Mouse (Mus musculus) embryonic facial prominence, embryonic 14.5 days (tissue): ENCODE results near the gene Clmn. TPM values are rescaled to one million over a fixed set of nuclear protein-coding genes. Genes with fewer than 3 reads are reported as not detected.
A peak's percentile ranks its signal among the peaks of the same experiment; 100 is the strongest.

Source experiments
- ATAC-seq: fragments of 200-750 bp; cut with Nextera tagmentation; 2 replicates; pipeline ENCODE4 v1.8.0; 2017; ENCODE audit warnings: low read depth, moderate number of reproducible peaks, moderate TSS enrichment
- DNase-seq: peaks from one replicate; pipeline ENCODE4 v3.0.0-alpha.2; 2015; ENCODE audit warnings: low spot score
- H3K27ac ChIP-seq: fragments of 300-500 bp; sonication (generic); replicated peaks from 2 replicates; pipeline ENCODE4 v1.5.1; 2014; ENCODE audit warnings: low read depth, mild to moderate bottlenecking, low read length, moderate library complexity
- H3K27me3 ChIP-seq: fragments of 300-500 bp; sonication (generic); replicated peaks from 2 replicates; pipeline ENCODE4 v1.6.1; 2014; ENCODE audit warnings: low read length; ENCODE audit not compliant: control insufficient read depth, insufficient read depth
- H3K36me3 ChIP-seq: fragments of 300-500 bp; sonication (generic); 2 replicates; pipeline ENCODE4 v1.6.1; 2014; ENCODE audit warnings: low read length, mixed read lengths; ENCODE audit not compliant: control insufficient read depth, insufficient read depth
- H3K4me1 ChIP-seq: fragments of 300-500 bp; sonication (generic); 2 replicates; pipeline ENCODE4 v1.6.1; 2014; ENCODE audit warnings: antibody characterized with exemption, low read length; ENCODE audit not compliant: control insufficient read depth, insufficient read depth
- H3K4me2 ChIP-seq: fragments of 300-500 bp; sonication (generic); 2 replicates; pipeline ENCODE4 v1.6.1; 2014; ENCODE audit warnings: low read depth, mild to moderate bottlenecking, low read length, moderate library complexity, mixed read lengths
- H3K4me3 ChIP-seq: fragments of 300-500 bp; sonication (generic); 2 replicates; pipeline ENCODE4 v1.5.1; 2014; ENCODE audit warnings: low read depth, mild to moderate bottlenecking, low read length
- H3K9ac ChIP-seq: fragments of 300-500 bp; sonication (generic); 2 replicates; pipeline ENCODE4 v1.6.1; 2014; ENCODE audit warnings: low read depth, mild to moderate bottlenecking, low read length, moderate library complexity, mixed read lengths
- H3K9me3 ChIP-seq: fragments of 300-500 bp; sonication (generic); 2 replicates; pipeline ENCODE4 v1.6.1; 2016; ENCODE audit warnings: low read length; ENCODE audit not compliant: control insufficient read depth
- WGBS: fragments of 180-500 bp; shearing (Covaris S2); extraction: QIAGEN DNeasy Blood & Tissue Kit; methylation state at CpG from one replicate; pipeline ENCODE4 v1.1.7; 2014; 5-methylcytosine and 5-hydroxymethylcytosine counted together
- polyA plus RNA-seq: library from polyadenylated mRNA; unstranded; fragments of >200 nt; fragmentation: Nextera tagmentation; extraction: Ambion mirVana; gene quantifications from 2 replicates; pipeline ENCODE4 v1.2.1, GENCODE M21; 2014

Clmn gene
- polyA plus RNA-seq, 1 experiment from 2014 or later: 3.2 TPM

- Histone ChIP-seq H3K9me3 (no peaks in the 10 kb centered on the region), H3K9ac (no peak overlapping the region), H3K27me3 (no peaks in the 10 kb centered on the region), H3K36me3 (no peaks in the 10 kb centered on the region), H3K4me3 (no peak overlapping the region), H3K4me1 (peaks cover 7% of the 10 kb centered on the region; the same call in 1 of the 2 replicates), H3K4me2 (no peak overlapping the region), H3K27ac (no peak overlapping the region)
- DNase-seq (no peak), ATAC-seq (no peak)
- WGBS: 85% methylated on average over 3 of the region's 3 CpGs
Measured at GRCm38 (mm10) chr12:104868430-104868829, 3.6 kb upstream of the Clmn start.

DNA sequence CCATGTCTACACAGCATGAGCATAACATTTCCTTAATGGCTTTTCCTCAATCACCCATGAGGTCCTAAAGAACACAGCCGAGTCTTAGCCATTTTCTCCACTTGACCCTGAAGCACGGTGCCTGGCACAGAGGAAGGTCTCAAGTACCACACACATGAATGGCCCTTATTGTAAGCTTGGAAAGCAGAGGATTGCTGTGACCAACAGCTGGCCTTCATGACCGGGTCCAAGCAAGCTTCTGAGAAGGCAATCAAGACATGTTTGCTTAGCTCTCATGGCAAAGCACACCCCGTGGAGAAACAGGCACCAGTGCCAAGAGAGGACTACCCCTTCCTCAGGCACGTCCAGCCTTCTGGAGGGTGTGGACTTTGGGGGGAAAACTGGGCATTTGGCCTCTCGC lies 3.0 kb upstream of the Clmn start:
- Histone ChIP-seq H3K27ac (no peak overlapping the region), H3K27me3 (no peaks in the 10 kb centered on the region), H3K9ac (no peak overlapping the region), H3K9me3 (no peaks in the 10 kb centered on the region), H3K4me3 (no peak overlapping the region), H3K36me3 (no peaks in the 10 kb centered on the region), H3K4me1 (peaks cover 7% of the 10 kb centered on the region; the same call in 1 of the 2 replicates), H3K4me2 (no peak overlapping the region)
- WGBS: 60% methylated on average over 6 of the region's 6 CpGs
- ATAC-seq: no peak
- DNase-seq: no peak

DNA sequence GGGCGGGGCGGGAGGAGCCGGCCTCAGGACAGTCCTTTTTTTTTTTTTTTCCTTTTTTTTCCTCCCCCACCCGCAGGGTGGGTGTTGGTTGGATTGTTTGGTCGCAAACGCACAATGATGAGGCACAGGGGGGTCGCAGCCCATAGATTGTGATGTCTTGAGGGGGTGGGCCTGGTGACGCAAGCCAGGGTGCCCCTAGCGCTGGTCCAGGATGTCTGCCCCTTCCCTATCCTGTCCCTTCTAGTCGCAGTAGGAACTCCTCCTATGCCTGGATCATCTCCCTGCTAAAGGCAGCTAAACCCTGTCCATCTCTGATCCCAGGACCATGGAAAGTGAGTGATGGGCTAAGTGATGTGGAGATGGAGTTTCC lies 275 bp upstream of the Clmn start:
- H3K9me3 ChIP-seq: no peaks in the 10 kb centered on the region
- peak overlapping the region; percentile 92 for H3K4me2 ChIP-seq
- WGBS: 1% methylated on average over 6 of the region's 10 CpGs
- H3K36me3 ChIP-seq: no peaks in the 10 kb centered on the region
- H3K9ac ChIP-seq: peak overlapping the region; percentile 85
- no peak for DNase-seq
- H3K4me3 ChIP-seq: peak overlapping the region; percentile 74
- H3K4me1 ChIP-seq: peaks cover 7% of the 10 kb centered on the region; the same call in 1 of the 2 replicates
- peak overlapping the region; percentile 58; the same call in 1 of the 2 replicates for H3K27ac ChIP-seq
- peak; percentile 55; the same call in 1 of the 2 replicates for ATAC-seq
- no peaks in the 10 kb centered on the region for H3K27me3 ChIP-seq

DNA sequence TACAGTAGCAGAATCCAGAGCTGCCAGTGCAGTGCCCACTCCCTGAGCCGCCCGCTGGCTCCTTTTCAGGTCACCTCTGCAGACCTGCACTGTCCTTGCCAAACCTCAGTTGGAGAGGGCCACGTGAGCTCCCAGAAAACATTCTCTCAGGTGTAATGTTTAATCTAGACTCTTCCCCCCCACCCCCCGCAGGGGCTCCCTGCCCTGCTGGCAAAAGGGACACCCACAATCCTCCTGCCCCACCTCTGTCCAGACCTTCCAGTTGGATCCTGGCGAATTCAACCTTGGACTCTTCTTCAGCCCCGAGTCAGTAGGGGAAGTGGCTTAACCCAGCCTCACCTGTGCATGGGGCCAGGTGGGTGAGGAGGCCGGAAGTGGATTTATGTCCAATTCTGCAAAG lies 1.2 kb downstream of the Clmn start:
- no peak for DNase-seq
- no peak overlapping the region for H3K27ac ChIP-seq
- no peak overlapping the region for H3K9ac ChIP-seq
- peaks cover 18% of the 10 kb centered on the region for H3K4me1 ChIP-seq
- H3K36me3 ChIP-seq: no peaks in the 10 kb centered on the region
- H3K4me3 ChIP-seq: no peak overlapping the region; the same call in 1 of the 2 replicates
- H3K27me3 ChIP-seq: no peaks in the 10 kb centered on the region
- no peaks in the 10 kb centered on the region for H3K9me3 ChIP-seq
- no peak for ATAC-seq
- H3K4me2 ChIP-seq: peak overlapping the region; percentile 92
- 75% methylated on average over 7 of the region's 7 CpGs for WGBS

GRCm38 (mm10) chr12:104859140-104859539 lies 5.7 kb downstream of the Clmn start:
- Histone ChIP-seq H3K9me3 (no peaks in the 10 kb centered on the region), H3K27me3 (no peaks in the 10 kb centered on the region), H3K9ac (peak overlapping the region; percentile 19; the same call in 1 of the 2 replicates), H3K27ac (peak overlapping the region; percentile 74), H3K4me1 (peaks cover 14% of the 10 kb centered on the region), H3K36me3 (no peaks in the 10 kb centered on the region), H3K4me2 (no peak overlapping the region), H3K4me3 (no peak overlapping the region)
- no peak for ATAC-seq
- DNase-seq: peak; percentile 59
- WGBS: 49% methylated on average over 7 of the region's 7 CpGs

DNA sequence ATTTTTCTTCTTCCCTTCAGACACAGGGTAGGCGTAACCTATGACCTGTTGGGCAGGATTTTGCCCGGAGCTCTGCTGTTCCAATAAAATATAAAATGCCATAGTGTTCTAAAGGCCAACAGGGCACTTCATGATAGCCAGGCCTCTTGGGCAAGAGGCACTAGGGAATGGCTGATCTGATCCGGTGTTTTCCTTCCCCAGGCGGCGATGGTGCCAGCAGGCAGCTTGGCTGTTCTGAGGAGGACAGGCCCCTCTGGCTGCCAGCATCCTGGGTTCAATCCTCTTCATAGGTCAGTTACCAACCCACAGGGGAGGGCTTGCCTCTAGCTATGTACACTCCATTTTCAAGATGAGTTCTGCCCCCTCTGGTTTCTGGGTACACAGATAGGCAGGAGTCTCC lies 6.1 kb downstream of the Clmn start:
- Histone ChIP-seq H3K4me2 (no peak overlapping the region), H3K4me3 (no peak overlapping the region), H3K27ac (peak overlapping the region; percentile 74), H3K4me1 (peaks cover 13% of the 10 kb centered on the region), H3K9me3 (no peaks in the 10 kb centered on the region), H3K36me3 (no peaks in the 10 kb centered on the region), H3K9ac (0 out of 2 replicates have a peak overlapping the region, but pooled peaks have one; percentile 19), H3K27me3 (no peaks in the 10 kb centered on the region)
- ATAC-seq (no peak), DNase-seq (no peak)
- WGBS: 70% methylated on average over 5 of the region's 5 CpGs

- no peak overlapping the region for H3K27ac ChIP-seq
- no peak for DNase-seq
- H3K4me3 ChIP-seq: no peak overlapping the region
- no peaks in the 10 kb centered on the region for H3K9me3 ChIP-seq
- no peak for ATAC-seq
- H3K27me3 ChIP-seq: no peaks in the 10 kb centered on the region
- H3K4me1 ChIP-seq: peaks cover 15% of the 10 kb centered on the region
- no peak overlapping the region for H3K9ac ChIP-seq
- 81% methylated on average over 10 of the region's 10 CpGs for WGBS
- no peaks in the 10 kb centered on the region for H3K36me3 ChIP-seq
- H3K4me2 ChIP-seq: no peak overlapping the region
Measured at GRCm38 (mm10) chr12:104857614-104858013, 7.3 kb downstream of the Clmn start.

DNA sequence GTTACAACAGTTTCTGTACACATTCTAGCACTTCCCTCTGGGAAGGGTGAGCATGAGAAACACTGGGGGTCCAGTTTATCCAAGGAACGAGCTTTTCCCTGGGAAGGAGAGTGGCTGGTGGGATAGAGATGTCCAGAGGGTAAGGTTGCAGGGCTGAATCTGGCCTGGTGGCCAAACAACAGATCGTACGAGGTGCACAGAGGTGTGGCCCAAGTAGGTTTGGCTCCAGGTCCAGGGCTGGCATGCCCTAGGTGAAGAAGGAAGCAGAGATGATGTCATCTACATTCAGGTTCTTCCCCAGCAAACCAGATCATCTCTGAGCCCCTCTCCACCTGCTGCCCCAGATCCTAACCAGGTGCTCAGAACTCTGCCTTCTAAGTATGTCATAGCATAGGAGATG lies 8.3 kb downstream of the Clmn start:
- H3K36me3 ChIP-seq: no peaks in the 10 kb centered on the region
- H3K9ac ChIP-seq: no peak overlapping the region
- ATAC-seq (no peak), DNase-seq (no peak)
- no peak overlapping the region for H3K4me3 ChIP-seq
- no peaks in the 10 kb centered on the region for H3K27me3 ChIP-seq
- peaks cover 26% of the 10 kb centered on the region for H3K4me1 ChIP-seq
- no peaks in the 10 kb centered on the region for H3K9me3 ChIP-seq
- no peak overlapping the region for H3K27ac ChIP-seq
- WGBS: 71% methylated on average over 3 of the region's 3 CpGs
- H3K4me2 ChIP-seq: no peak overlapping the region

DNA sequence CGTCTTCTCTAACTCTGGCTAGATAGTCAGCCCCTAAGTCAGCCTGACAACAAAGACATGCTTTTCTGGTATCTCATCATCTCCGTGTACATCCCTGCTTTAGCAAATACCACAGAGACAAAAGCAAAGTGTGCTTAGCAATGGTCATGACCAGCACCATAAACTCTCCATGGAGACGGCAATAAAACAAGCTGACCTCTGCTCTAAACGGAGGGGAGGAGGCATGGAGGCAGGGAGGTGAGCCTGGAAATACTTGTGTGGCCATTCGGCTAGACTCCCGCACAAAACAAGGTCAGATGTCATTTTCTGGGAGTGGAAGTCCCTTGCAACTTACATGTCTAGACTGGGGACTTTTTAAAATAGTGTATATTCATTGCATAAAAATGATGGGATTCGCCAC lies 9.3 kb downstream of the Clmn start:
- Histone ChIP-seq H3K9me3 (no peaks in the 10 kb centered on the region), H3K36me3 (no peaks in the 10 kb centered on the region), H3K27me3 (no peaks in the 10 kb centered on the region), H3K4me1 (peaks cover 30% of the 10 kb centered on the region), H3K9ac (no peak overlapping the region), H3K4me2 (no peak overlapping the region), H3K4me3 (no peak overlapping the region), H3K27ac (no peak overlapping the region)
- ATAC-seq (no peak), DNase-seq (no peak)
- 75% methylated on average over 7 of the region's 7 CpGs for WGBS
